Comparison of ENCODE assay signal across 19 mouse cellular contexts in genomic region chr14:107849688-107850087, GRCm38 (mm10).
DNase-seq lines count a peak whose midpoint lies in the region; ATAC-seq lines count a peak whose summit lies in the region.
"Had no signal": no experiment of that assay in that cellular context is flagged by ENCODE, and none has a peak within 500 bp of the region (broad histone marks: within the 10 kb centered on the region; RNA-seq: fewer than 3 reads in every experiment).

No protein-coding gene starts in this region.

- H3K9me3 ChIP-seq in kidney, embryonic 16.5 days (ENCODE audit: low read length), result no peaks in the 10 kb centered on the region
- H3K9me3 ChIP-seq: forebrain, embryonic 15.5 days; hindbrain, embryonic 15.5 days; kidney, embryonic 15.5 days had no signal

- peak; percentile 35; the same call in 1 of the 2 replicates for ATAC-seq in kidney, embryonic 16.5 days (ENCODE audit: low FRiP score, low TSS enrichment)
- ATAC-seq in CD4-positive, CD25-positive, alpha-beta regulatory T cell, adult 4 months, result no peak
- ATAC-seq: forebrain, embryonic 15.5 days; intestine, postnatal 0 days; Patski had no signal

- H3K4me1 ChIP-seq in kidney, embryonic 16.5 days (ENCODE audit: insufficient read depth, low read length), result no peaks in the 10 kb centered on the region
- H3K4me1 ChIP-seq: hindbrain, embryonic 15.5 days; kidney, embryonic 15.5 days had no signal

- H3K36me3 ChIP-seq in kidney, embryonic 16.5 days (ENCODE audit: insufficient read depth, low read length), result no peaks in the 10 kb centered on the region
- H3K36me3 ChIP-seq: forebrain, embryonic 15.5 days; hindbrain, embryonic 15.5 days; kidney, embryonic 15.5 days had no signal

- H3K4me3 ChIP-seq in kidney, embryonic 16.5 days (ENCODE audit: low read length), result no peak overlapping the region
- H3K4me3 ChIP-seq: forebrain, embryonic 15.5 days; hindbrain, embryonic 15.5 days; kidney, embryonic 15.5 days had no signal

- H3K9ac ChIP-seq in kidney, embryonic 16.5 days (replicated peaks; ENCODE audit: low read length), result no peak overlapping the region
- H3K9ac ChIP-seq: forebrain, embryonic 15.5 days; hindbrain, embryonic 15.5 days; kidney, embryonic 15.5 days had no signal

- DNase-seq in cerebellum, postnatal 10 days, result peak; percentile 5 to 21
- no peak for DNase-seq in cerebellum, adult 9-11 months
- no peak for DNase-seq in kidney, postnatal 14 days
- DNase-seq in right cerebral cortex, postnatal 4 days, result peak; percentile 2
- no peak for DNase-seq in right cerebral cortex, adult 2 months (ENCODE audit: low spot score in 2 of 2)
- DNase-seq in adrenal gland, adult 18-20 months (ENCODE audit: low spot score in 2 of 2), result no peak
- DNase-seq: adrenal gland, postnatal 25 days; gastrocnemius, postnatal 36 days; liver; lung, postnatal 14 days; thymus, adult 18-20 months; thymus, postnatal 4 days had no signal

- no peak overlapping the region for H3K27ac ChIP-seq in kidney, embryonic 16.5 days (ENCODE audit: low read length)
- H3K27ac ChIP-seq: forebrain, embryonic 15.5 days; hindbrain, embryonic 15.5 days; kidney, embryonic 15.5 days had no signal

- WGBS in kidney, embryonic 16.5 days, result 85% methylated on average over 7 of the region's 7 CpGs

- H3K4me2 ChIP-seq in kidney, embryonic 16.5 days (replicated peaks; ENCODE audit: low read depth, low read length), result no peak overlapping the region
- H3K4me2 ChIP-seq: forebrain, embryonic 15.5 days; hindbrain, embryonic 15.5 days; kidney, embryonic 15.5 days had no signal

- no peaks in the 10 kb centered on the region for H3K27me3 ChIP-seq in kidney, embryonic 16.5 days (ENCODE audit: insufficient read depth, low read length)
- H3K27me3 ChIP-seq: forebrain, embryonic 15.5 days; hindbrain, embryonic 15.5 days; kidney, embryonic 15.5 days; Patski had no signal

Comparison
In these comparisons a context has a peak if more than half of its experiments do, and no peak if none do; other contexts are left out.
1. DNase-seq: peak in cerebellum, postnatal 10 days (2 of 2) and right cerebral cortex, postnatal 4 days (single experiment); none in cerebellum, adult 9-11 months (single experiment), kidney, postnatal 14 days (single experiment), right cerebral cortex, adult 2 months (0 of 2) and adrenal gland, adult 18-20 months (0 of 2).